Mouse (Mus musculus): Measurements from ENCODE around the gene Auh. TPM values are rescaled to one million over a fixed set of nuclear protein-coding genes. Genes with fewer than 3 reads are reported as not detected.

The Auh gene
- total and polyA plus RNA-seq, 3 experiments, result 68.5 to 191 (median 74.1) TPM

DNA sequence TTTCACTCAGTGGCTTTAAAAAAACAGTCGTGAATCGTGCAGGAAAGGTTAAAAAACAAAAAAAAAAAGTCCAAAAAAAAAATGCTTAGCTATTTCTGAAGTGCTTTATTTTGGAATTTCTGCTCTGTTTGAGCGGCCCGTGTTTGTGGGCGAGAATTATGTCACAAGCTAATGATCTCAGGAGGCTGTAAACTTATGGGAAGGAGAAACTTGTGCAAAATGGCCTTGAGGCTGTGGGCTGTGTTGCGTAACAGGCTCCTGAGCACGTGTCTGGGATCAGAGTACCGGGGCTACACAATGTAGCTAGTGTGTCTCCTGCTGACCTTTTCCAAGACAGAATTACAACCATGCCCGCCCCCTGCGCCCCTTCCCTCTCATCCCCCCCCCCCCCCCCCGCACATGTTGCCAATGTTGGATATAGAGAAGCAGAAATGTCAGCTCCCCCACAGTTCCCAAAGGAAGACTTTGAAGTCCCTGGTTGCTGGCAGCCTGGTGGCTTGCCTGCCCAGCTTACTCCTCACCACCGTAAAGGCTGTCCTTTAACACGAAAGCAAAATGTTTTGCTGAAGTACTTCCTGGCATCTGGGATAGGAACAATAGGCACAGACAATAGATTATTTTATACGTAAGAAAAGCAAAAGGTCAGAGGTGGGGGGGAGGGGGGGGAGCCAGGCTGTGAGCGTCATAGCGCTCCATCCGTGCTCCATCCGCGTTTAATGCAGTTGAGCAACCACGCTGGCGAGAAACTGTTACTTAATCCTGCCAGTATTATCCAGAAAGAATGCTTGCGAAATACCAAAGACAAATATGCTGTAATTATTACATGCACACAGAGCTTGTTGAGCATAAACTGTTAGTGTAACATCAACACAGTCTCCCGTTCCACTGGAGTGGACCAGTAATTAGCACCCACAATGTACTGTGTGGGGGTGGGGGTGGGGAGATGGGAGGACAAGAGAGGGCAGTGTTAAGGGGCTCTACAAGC is 107.0 kb downstream of the Auh start:
- dilution Hi-C loops (cut with MboI; ENCODE audit: extremely low pct_ligation_motif_present, extremely low pct_unique_long_range_greater_than_20kb, low sequenced_read_pairs), result no loop called here

DNA sequence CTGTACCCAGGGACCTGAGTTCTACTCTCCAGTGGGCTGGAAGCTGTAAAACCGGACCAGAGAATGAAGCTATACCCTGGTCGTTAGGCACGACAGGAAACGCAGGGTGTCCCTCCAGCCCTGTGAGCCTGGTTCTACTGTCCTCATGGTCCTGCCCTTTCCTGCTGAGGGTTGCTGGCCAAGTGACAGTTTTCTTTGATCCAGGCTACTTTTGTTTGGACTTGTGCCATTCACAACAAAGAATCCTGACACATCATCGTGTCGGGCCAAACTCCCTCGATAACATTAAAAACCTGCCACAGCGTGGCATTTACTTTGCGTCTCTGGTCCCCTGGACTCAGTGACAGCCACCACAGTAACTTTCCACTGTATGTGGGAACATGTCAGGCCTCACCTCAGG is 107.9 kb downstream of the Auh start:
- H3K9ac ChIP-seq (ENCODE audit: insufficient read depth, low read depth), result no peak overlapping the region
- no peaks in the 10 kb centered on the region for H3K36me3 ChIP-seq (replicated peaks in 1 of 2; ENCODE audit: control insufficient read depth in 1 of 2, insufficient read depth in 1 of 2, low read length in 1 of 2)
- in situ Hi-C loops (cut with MboI; ENCODE audit: low pct_ligation_motif_present, low pct_unique_long_range_greater_than_20kb, low sequenced_read_pairs), result no loop called here
- H3K27me3 ChIP-seq (replicated peaks), result no peaks in the 10 kb centered on the region
- peaks cover 15 to 42% of the 10 kb centered on the region in 2 experiments for H3K4me1 ChIP-seq (ENCODE audit: control insufficient read depth in 1 of 2, insufficient read depth in 2 of 2)
- no peaks in the 10 kb centered on the region for H3K79me2 ChIP-seq (replicated peaks; ENCODE audit: control insufficient read depth, extremely low read depth, insufficient read depth, poor library complexity, severe bottlenecking)
- dilution Hi-C loops (cut with MboI; ENCODE audit: extremely low pct_ligation_motif_present, extremely low pct_unique_long_range_greater_than_20kb, low sequenced_read_pairs), result no loop called here
- no peak overlapping the region for H3K27ac ChIP-seq (ENCODE audit: insufficient read depth, low read depth)
- H3K4me3 ChIP-seq (replicated peaks in 1 of 3; ENCODE audit: low read depth in 2 of 3, low read length in 2 of 3, poor library complexity in 1 of 3), result no peak overlapping the region
- TF ChIP-seq CTCF (conservative IDR thresholded peaks at IDR 0.05 in 1 of 2, IDR thresholded peaks at IDR 0.05 in 1 of 2; ENCODE audit: low read depth in 2 of 2, low read length in 2 of 2) (no peak), ZMIZ1 (IDR thresholded peaks at IDR 0.05; ENCODE audit: low read depth, low read length) (no peak), NELFE (IDR thresholded peaks at IDR 0.05; ENCODE audit: low read depth, low read length) (no peak), MYC (IDR thresholded peaks at IDR 0.05; ENCODE audit: low read depth, low read length) (no peak), POLR2AphosphoS2 (IDR thresholded peaks at IDR 0.05; ENCODE audit: low read depth, low read length) (no peak), JUND (conservative IDR thresholded peaks at IDR 0.05; ENCODE audit: low read depth, low read length) (no peak), MAX (IDR thresholded peaks at IDR 0.05; ENCODE audit: low read length) (no peak), MAZ (IDR thresholded peaks at IDR 0.05; ENCODE audit: low read depth, low read length) (no peak), SMC3 (IDR thresholded peaks at IDR 0.05; ENCODE audit: low read depth, low read length) (no peak)
- no peak for DNase-seq (ENCODE audit: extremely low read depth)
- no peaks in the 10 kb centered on the region for H3K9me3 ChIP-seq (replicated peaks; ENCODE audit: low read length)
- H3K4me2 ChIP-seq (ENCODE audit: insufficient read depth, low read depth, poor library complexity, severe bottlenecking), result no peak overlapping the region

More for the DNA sequence above, 107.0 kb downstream of the Auh start:
- Histone ChIP-seq H3K9ac (ENCODE audit: insufficient read depth, low read depth) (no peak overlapping the region), H3K79me2 (replicated peaks; ENCODE audit: control insufficient read depth, extremely low read depth, insufficient read depth, poor library complexity, severe bottlenecking) (no peaks in the 10 kb centered on the region), H3K4me2 (ENCODE audit: insufficient read depth, low read depth, poor library complexity, severe bottlenecking) (no peak overlapping the region), H3K27ac (ENCODE audit: insufficient read depth, low read depth) (no peak overlapping the region), H3K4me3 (replicated peaks in 1 of 3; ENCODE audit: low read depth in 2 of 3, low read length in 2 of 3, poor library complexity in 1 of 3) (no peak overlapping the region), H3K36me3 (replicated peaks in 1 of 2; ENCODE audit: control insufficient read depth in 1 of 2, insufficient read depth in 1 of 2, low read length in 1 of 2) (no peaks in the 10 kb centered on the region), H3K27me3 (replicated peaks) (no peaks in the 10 kb centered on the region), H3K4me1 (ENCODE audit: control insufficient read depth in 1 of 2, insufficient read depth in 2 of 2) (peaks cover 15 to 34% of the 10 kb centered on the region in 2 experiments), H3K9me3 (replicated peaks; ENCODE audit: low read length) (no peaks in the 10 kb centered on the region)
- no peak for DNase-seq (ENCODE audit: extremely low read depth)
- in situ Hi-C loops (cut with MboI; ENCODE audit: low pct_ligation_motif_present, low pct_unique_long_range_greater_than_20kb, low sequenced_read_pairs), result no loop called here
- TF ChIP-seq MEF2A (IDR thresholded peaks at IDR 0.05; ENCODE audit: borderline replicate concordance, low read depth, low read length) (no peak), UBTF (IDR thresholded peaks at IDR 0.05; ENCODE audit: low read depth, low read length) (no peak), ZNF384 (IDR thresholded peaks at IDR 0.05; ENCODE audit: low read depth, low read length) (peak; percentile 76), RAD21 (IDR thresholded peaks at IDR 0.05; ENCODE audit: low read depth, low read length) (no peak), BHLHE40 (IDR thresholded peaks at IDR 0.05; ENCODE audit: low read depth, low read length) (peak; percentile 68), PAX5 (IDR thresholded peaks at IDR 0.05; ENCODE audit: low read length) (no peak), CTCF (conservative IDR thresholded peaks at IDR 0.05 in 1 of 2, IDR thresholded peaks at IDR 0.05 in 1 of 2; ENCODE audit: low read depth in 2 of 2, low read length in 2 of 2) (no peak)
